Mouse (Mus musculus) heart, embryonic 16.5 days (tissue): ENCODE results near the gene Dnajc1. TPM values are rescaled to one million over a fixed set of nuclear protein-coding genes. Genes with fewer than 3 reads are reported as not detected.

Source experiments
- ATAC-seq: fragments of 200-750 bp; cut with Nextera tagmentation; replicated peaks from 2 replicates; pipeline ENCODE4 v1.8.0; 2017; ENCODE audit warnings: moderate number of reproducible peaks; ENCODE audit not compliant: insufficient read depth, low FRiP score; ENCODE audit errors: extremely low read depth
- H3K27ac ChIP-seq: fragments of 300-500 bp; sonication (generic); 2 replicates; pipeline ENCODE4 v1.5.1; 2014; ENCODE audit warnings: mild to moderate bottlenecking, low read length, control low read depth, moderate library complexity
- H3K27me3 ChIP-seq: fragments of 300-500 bp; sonication (generic); 2 replicates; pipeline ENCODE4 v1.6.1; 2014; ENCODE audit warnings: low read length, mixed read lengths; ENCODE audit not compliant: control insufficient read depth, insufficient read depth
- H3K36me3 ChIP-seq: fragments of 300-500 bp; sonication (generic); 2 replicates; pipeline ENCODE4 v1.6.1; 2014; ENCODE audit not compliant: control insufficient read depth, insufficient read depth
- H3K4me1 ChIP-seq: fragments of 300-500 bp; sonication (generic); 2 replicates; pipeline ENCODE4 v1.6.1; 2014; ENCODE audit warnings: low read length, mixed read lengths; ENCODE audit not compliant: control insufficient read depth, insufficient read depth
- H3K4me2 ChIP-seq: fragments of 300-500 bp; sonication (generic); 2 replicates; pipeline ENCODE4 v1.6.1; 2014; ENCODE audit warnings: low read depth, mild to moderate bottlenecking, control low read depth, low read length
- H3K4me3 ChIP-seq: fragments of 300-500 bp; sonication (generic); 2 replicates; pipeline ENCODE4 v1.5.1; 2014; ENCODE audit warnings: mild to moderate bottlenecking, control low read depth, low read length
- H3K9ac ChIP-seq: fragments of 300-500 bp; sonication (generic); 2 replicates; pipeline ENCODE4 v1.6.1; 2014; ENCODE audit warnings: low read length, control low read depth
- H3K9me3 ChIP-seq: fragments of 300-500 bp; sonication (generic); replicated peaks from 2 replicates; pipeline ENCODE4 v1.6.1; 2016; ENCODE audit warnings: low read length; ENCODE audit not compliant: control insufficient read depth
- WGBS: fragments of 180-500 bp; shearing (Covaris S2); extraction: QIAGEN DNeasy Blood & Tissue Kit; methylation state at CpG from one replicate; pipeline ENCODE4 v1.1.7; 2014; 5-methylcytosine and 5-hydroxymethylcytosine counted together
- polyA plus RNA-seq: library from polyadenylated mRNA; unstranded; fragments of >200 nt; fragmentation: Nextera tagmentation; extraction: Ambion mirVana; gene quantifications from 2 replicates; pipeline ENCODE4 v1.2.1, GENCODE M21; 2015

Dnajc1 gene
- polyA plus RNA-seq, 1 experiment from 2014 or later = 24.8 TPM

- WGBS = 44% methylated on average over 11 of the region's 11 CpGs
- no peak for ATAC-seq
- Histone ChIP-seq H3K9ac (no peak overlapping the region), H3K9me3 (no peaks in the 10 kb centered on the region), H3K36me3 (no peaks in the 10 kb centered on the region), H3K4me1 (peaks cover 4% of the 10 kb centered on the region; the same call in 1 of the 2 replicates), H3K4me3 (no peak overlapping the region), H3K4me2 (no peak overlapping the region), H3K27ac (no peak overlapping the region), H3K27me3 (no peaks in the 10 kb centered on the region)
Measured at GRCm38 (mm10) chr2:18372400-18373182, 20.0 kb downstream of the Dnajc1 start.

GRCm38 (mm10) chr2:18370794-18371498 is 21.7 kb downstream of the Dnajc1 start:
- H3K4me1 ChIP-seq = peaks cover 4% of the 10 kb centered on the region; the same call in 1 of the 2 replicates
- H3K4me2 ChIP-seq = no peak overlapping the region
- no peak overlapping the region for H3K4me3 ChIP-seq
- peaks cover 2% of the 10 kb centered on the region; the same call in 1 of the 2 replicates for H3K9me3 ChIP-seq
- H3K9ac ChIP-seq = no peak overlapping the region
- WGBS = 82% methylated on average over 4 of the region's 4 CpGs
- H3K27me3 ChIP-seq = no peaks in the 10 kb centered on the region
- 0 out of 2 replicates have a peak, but pooled peaks cover under 1% of the 10 kb centered on the region for H3K36me3 ChIP-seq
- no peak for ATAC-seq
- no peak overlapping the region for H3K27ac ChIP-seq

- WGBS = 87% methylated on average over 1 of the region's 1 CpGs
- no peaks in the 10 kb centered on the region for H3K27me3 ChIP-seq
- ATAC-seq = no peak
- H3K4me1 ChIP-seq = no peaks in the 10 kb centered on the region
- no peak overlapping the region for H3K4me2 ChIP-seq
- H3K9me3 ChIP-seq = peaks cover 4% of the 10 kb centered on the region; the same call in 1 of the 2 replicates
- H3K9ac ChIP-seq = no peak overlapping the region
- H3K27ac ChIP-seq = no peak overlapping the region
- no peak overlapping the region for H3K4me3 ChIP-seq
- H3K36me3 ChIP-seq = peaks cover 6% of the 10 kb centered on the region; the same call in 1 of the 2 replicates
Measured at GRCm38 (mm10) chr2:18364402-18364801, 28.2 kb downstream of the Dnajc1 start.

- Histone ChIP-seq H3K4me1 (no peaks in the 10 kb centered on the region), H3K27ac (no peak overlapping the region), H3K9ac (no peak overlapping the region), H3K36me3 (peaks cover 3% of the 10 kb centered on the region; the same call in 1 of the 2 replicates), H3K9me3 (0 out of 2 replicates have a peak, but pooled peaks cover 2% of the 10 kb centered on the region), H3K4me3 (no peak overlapping the region), H3K4me2 (no peak overlapping the region), H3K27me3 (no peaks in the 10 kb centered on the region)
- ATAC-seq = no peak
Measured at GRCm38 (mm10) chr2:18355293-18355692, 37.3 kb downstream of the Dnajc1 start.

GRCm38 (mm10) chr2:18352620-18353019 is 40.0 kb downstream of the Dnajc1 start:
- ATAC-seq = no peak
- H3K9ac ChIP-seq = no peak overlapping the region
- no peak overlapping the region for H3K27ac ChIP-seq
- H3K4me2 ChIP-seq = no peak overlapping the region
- no peaks in the 10 kb centered on the region for H3K4me1 ChIP-seq
- no peaks in the 10 kb centered on the region for H3K27me3 ChIP-seq
- no peak overlapping the region for H3K4me3 ChIP-seq
- WGBS = 83% methylated on average over 2 of the region's 2 CpGs
- H3K36me3 ChIP-seq = peaks cover 3% of the 10 kb centered on the region; the same call in 1 of the 2 replicates
- H3K9me3 ChIP-seq = 0 out of 2 replicates have a peak, but pooled peaks cover 2% of the 10 kb centered on the region

- Histone ChIP-seq H3K9me3 (no peaks in the 10 kb centered on the region), H3K27ac (no peak overlapping the region), H3K4me1 (no peaks in the 10 kb centered on the region), H3K36me3 (peaks cover 3% of the 10 kb centered on the region; the same call in 1 of the 2 replicates), H3K4me3 (no peak overlapping the region), H3K27me3 (no peaks in the 10 kb centered on the region), H3K4me2 (no peak overlapping the region), H3K9ac (no peak overlapping the region)
- no peak for ATAC-seq
- WGBS = 65% methylated on average over 2 of the region's 2 CpGs
Measured at GRCm38 (mm10) chr2:18343464-18343863, 49.2 kb downstream of the Dnajc1 start.

GRCm38 (mm10) chr2:18318671-18319070 is 74.0 kb downstream of the Dnajc1 start:
- ATAC-seq = no peak
- Histone ChIP-seq H3K36me3 (no peaks in the 10 kb centered on the region), H3K27me3 (no peaks in the 10 kb centered on the region), H3K9ac (no peak overlapping the region), H3K4me2 (no peak overlapping the region), H3K4me1 (0 out of 2 replicates have a peak, but pooled peaks cover 2% of the 10 kb centered on the region), H3K9me3 (peaks cover 12% of the 10 kb centered on the region), H3K4me3 (no peak overlapping the region), H3K27ac (no peak overlapping the region)
- 94% methylated on average over 2 of the region's 2 CpGs for WGBS

- Histone ChIP-seq H3K9me3 (peaks cover 12% of the 10 kb centered on the region), H3K27ac (no peak overlapping the region), H3K4me3 (no peak overlapping the region), H3K9ac (no peak overlapping the region), H3K27me3 (no peaks in the 10 kb centered on the region), H3K4me1 (0 out of 2 replicates have a peak, but pooled peaks cover 2% of the 10 kb centered on the region), H3K4me2 (no peak overlapping the region), H3K36me3 (no peaks in the 10 kb centered on the region)
- 83% methylated on average over 7 of the region's 7 CpGs for WGBS
- ATAC-seq = no peak
Measured at GRCm38 (mm10) chr2:18317503-18318281, 74.9 kb downstream of the Dnajc1 start.
